Mouse (Mus musculus): ENCODE results near the gene Med19.

Gene Med19

GRCm38 (mm10) chr2:84677968-84678880, at the start of gene Med19, which contains the start of gene Gm28635:
Gene Med19, plus strand, starts transcription at chr2:84678402.
Gene Gm28635, minus strand, starts transcription at chr2:84678041.
- DNase-seq (ENCODE audit: low read depth), result peak; percentile 98

GRCm38 (mm10) chr2:84632001-84632400, 46.2 kb upstream of the Med19 start:
- DNase-seq (ENCODE audit: low read depth), result no peak

- no peak for DNase-seq (ENCODE audit: low read depth)
Observed at GRCm38 (mm10) chr2:84632999-84633398, 45.2 kb upstream of the Med19 start.

- DNase-seq (ENCODE audit: low read depth), result peak; percentile 58
Observed at GRCm38 (mm10) chr2:84634006-84634405, 44.2 kb upstream of the Med19 start.

- DNase-seq (ENCODE audit: low read depth), result peak; percentile 46
Observed at GRCm38 (mm10) chr2:84634934-84635482, 43.2 kb upstream of the Med19 start.

- DNase-seq (ENCODE audit: low read depth), result peak; percentile 95
Observed at GRCm38 (mm10) chr2:84635611-84636010, 42.6 kb upstream of the Med19 start.

GRCm38 (mm10) chr2:84636231-84636741, 41.9 kb upstream of the Med19 start:
- peak; percentile 54 for DNase-seq (ENCODE audit: low read depth)

- DNase-seq (ENCODE audit: low read depth), result peak; percentile 61
Observed at GRCm38 (mm10) chr2:84637452-84638165, 40.6 kb upstream of the Med19 start.

GRCm38 (mm10) chr2:84638428-84639220, 39.6 kb upstream of the Med19 start:
- DNase-seq (ENCODE audit: low read depth), result peak; percentile 17

GRCm38 (mm10) chr2:84640833-84641232, 37.4 kb upstream of the Med19 start:
- DNase-seq (ENCODE audit: low read depth), result no peak

GRCm38 (mm10) chr2:84646138-84646537, 32.1 kb upstream of the Med19 start:
- no peak for DNase-seq (ENCODE audit: low read depth)

- DNase-seq (ENCODE audit: low read depth), result no peak
Observed at GRCm38 (mm10) chr2:84647051-84647568, 31.1 kb upstream of the Med19 start.

- DNase-seq (ENCODE audit: low read depth), result peak; percentile 43
Observed at GRCm38 (mm10) chr2:84648369-84648768, 29.8 kb upstream of the Med19 start.

- peak; percentile 41 for DNase-seq (ENCODE audit: low read depth)
Observed at GRCm38 (mm10) chr2:84649674-84650073, 28.5 kb upstream of the Med19 start.

- DNase-seq (ENCODE audit: low read depth), result peak; percentile 96
Observed at GRCm38 (mm10) chr2:84650464-84651195, 27.6 kb upstream of the Med19 start, which contains the start of gene Ctnnd1. Gene Ctnnd1, minus strand, starts transcription at chr2:84650765.

GRCm38 (mm10) chr2:84653354-84653753, 24.8 kb upstream of the Med19 start:
- DNase-seq (ENCODE audit: low read depth), result no peak

GRCm38 (mm10) chr2:84655864-84656263, 22.3 kb upstream of the Med19 start:
- no peak for DNase-seq (ENCODE audit: low read depth)

GRCm38 (mm10) chr2:84658806-84659205, 19.4 kb upstream of the Med19 start, which contains the start of gene Btbd18:
Gene Btbd18, plus strand, starts transcription at chr2:84659079.
- no peak for DNase-seq (ENCODE audit: low read depth)

- DNase-seq (ENCODE audit: low read depth), result peak; percentile 85
Observed at GRCm38 (mm10) chr2:84660253-84660652, 17.9 kb upstream of the Med19 start.

- DNase-seq (ENCODE audit: low read depth), result peak; percentile 76
Observed at GRCm38 (mm10) chr2:84662866-84663265, 15.3 kb upstream of the Med19 start.
